Mouse (Mus musculus) megakaryocyte, embryonic 14.5 days (primary cell): ENCODE data around the gene Cdv3.

Experiments
- FLI1 ChIP-seq: IDR thresholded peaks from 2 replicates; pipeline ENCODE4 v1.6.1; 2012; ENCODE audit warnings: low read length, inconsistent platforms, mixed read lengths
- GATA1 ChIP-seq: IDR thresholded peaks from 3 replicates; pipeline ENCODE4 v1.6.1; 2012; ENCODE audit warnings: mixed read lengths, low read length, inconsistent platforms, borderline replicate concordance

DNA sequence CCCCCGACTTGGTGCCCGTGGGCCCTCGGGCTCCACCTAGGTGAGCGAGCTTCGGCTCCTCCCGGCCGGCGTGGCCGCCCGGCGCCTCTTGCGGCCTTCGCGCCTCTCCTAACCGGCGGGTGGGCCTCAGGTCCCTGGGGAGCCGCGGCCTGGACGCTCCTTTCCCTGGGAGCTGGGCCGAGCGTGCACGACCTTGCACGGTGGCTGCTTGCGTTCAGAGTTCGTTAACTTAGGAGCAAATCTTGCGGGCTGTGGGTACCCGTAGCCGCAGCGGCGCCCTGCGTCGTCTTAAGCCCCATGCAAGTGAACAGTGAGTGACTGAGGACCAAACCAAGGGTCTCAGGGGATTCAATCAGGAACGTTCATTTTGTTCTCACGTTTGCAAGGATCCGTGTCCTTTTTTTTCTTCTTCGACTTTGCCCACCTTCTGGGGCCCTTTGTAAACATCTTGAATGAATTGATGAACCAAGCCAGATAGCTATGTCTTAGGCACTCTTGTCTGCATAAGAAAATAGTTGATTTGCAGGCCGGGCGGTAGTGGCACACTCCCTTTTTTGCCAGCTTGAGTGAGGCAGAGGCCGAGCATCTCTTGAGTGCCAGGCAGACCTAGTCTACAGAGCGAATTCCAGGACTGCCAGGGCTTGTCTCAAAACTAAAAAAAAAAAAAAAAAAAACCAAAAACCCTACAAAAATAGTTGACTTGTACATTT lies 60.2 kb downstream of the Cdv3 start:
- TF ChIP-seq FLI1, result no peak
- TF ChIP-seq GATA1, result no peak
